Mouse (Mus musculus): Measurements from ENCODE around the gene Arl15.

The Arl15 gene

GRCm38 (mm10) chr13:114053261-114053660, 259.0 kb downstream of the Arl15 start:
- no peak for DNase-seq (ENCODE audit: low read depth, low spot score)

DNA sequence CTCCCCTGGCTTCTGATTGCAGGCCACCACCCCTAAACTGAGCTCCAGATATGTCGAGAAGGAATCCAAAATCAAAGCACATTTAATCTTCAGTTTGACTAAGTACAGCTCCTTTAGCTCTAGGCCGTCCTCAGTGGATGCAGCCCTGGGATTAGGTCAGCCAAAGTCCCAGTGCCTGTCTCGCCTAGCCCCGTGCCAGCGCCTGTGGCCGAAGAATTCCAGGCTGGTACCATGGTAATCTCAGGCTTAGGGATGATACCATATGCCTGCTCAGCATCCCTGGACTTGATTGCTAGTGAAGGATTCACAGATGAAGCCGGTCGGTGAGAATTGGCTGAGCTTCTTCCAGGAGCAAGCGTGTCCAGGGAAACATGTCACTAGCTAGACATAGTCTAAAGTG, 261.4 kb downstream of the Arl15 start:
- no peak for DNase-seq (ENCODE audit: low read depth, low spot score)

DNA sequence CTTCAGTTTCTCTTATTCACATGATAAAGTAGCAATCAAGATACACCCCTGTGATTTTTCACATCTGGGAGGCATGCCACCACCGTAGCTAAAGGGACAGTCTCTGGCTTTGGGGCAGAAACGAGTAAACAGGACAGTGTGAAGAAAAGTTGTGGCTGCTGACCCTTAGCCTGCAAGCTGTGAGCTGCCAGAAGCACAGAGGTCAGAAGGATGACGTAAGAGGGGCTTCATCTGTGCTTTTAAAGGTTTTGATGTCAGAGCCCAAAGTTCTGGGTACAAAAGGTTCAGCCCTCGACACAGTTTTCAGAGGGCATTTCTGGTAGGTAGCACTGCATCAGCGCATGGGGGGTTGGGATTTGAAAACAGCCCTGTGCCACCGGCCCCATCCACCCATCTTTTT, 266.0 kb downstream of the Arl15 start:
- no peak for DNase-seq (ENCODE audit: low read depth, low spot score)

GRCm38 (mm10) chr13:114061234-114061633, 266.9 kb downstream of the Arl15 start:
- no peak for DNase-seq (ENCODE audit: low read depth, low spot score)

- DNase-seq (ENCODE audit: low read depth, low spot score): peak; percentile 38
Observed at GRCm38 (mm10) chr13:114064069-114064468, 269.8 kb downstream of the Arl15 start.

GRCm38 (mm10) chr13:114065012-114065411, 270.7 kb downstream of the Arl15 start:
- no peak for DNase-seq (ENCODE audit: low read depth, low spot score)

GRCm38 (mm10) chr13:114068421-114068820, 274.1 kb downstream of the Arl15 start:
- no peak for DNase-seq (ENCODE audit: low read depth, low spot score)

DNA sequence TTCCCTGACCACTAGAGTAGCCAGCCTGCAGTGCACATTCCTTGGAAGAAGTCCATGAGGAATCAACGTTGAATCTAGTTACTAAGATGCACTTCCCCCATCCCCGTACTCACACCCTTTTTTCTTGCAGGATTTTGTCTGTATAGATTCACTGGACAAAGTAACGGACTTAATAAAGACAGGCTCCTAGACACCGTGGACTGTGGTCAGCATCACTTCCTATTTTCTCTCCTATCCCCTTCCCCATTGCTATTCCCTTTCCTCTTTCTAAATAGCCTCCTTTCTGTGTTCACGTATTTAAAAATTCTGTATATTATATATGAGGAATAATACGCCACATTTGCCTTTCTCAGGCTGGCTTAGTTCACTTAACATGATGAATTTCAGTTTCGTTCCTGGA, 277.1 kb downstream of the Arl15 start:
- DNase-seq (ENCODE audit: low read depth, low spot score): no peak

GRCm38 (mm10) chr13:114074471-114074870, 280.2 kb downstream of the Arl15 start:
- no peak for DNase-seq (ENCODE audit: low read depth, low spot score)

DNA sequence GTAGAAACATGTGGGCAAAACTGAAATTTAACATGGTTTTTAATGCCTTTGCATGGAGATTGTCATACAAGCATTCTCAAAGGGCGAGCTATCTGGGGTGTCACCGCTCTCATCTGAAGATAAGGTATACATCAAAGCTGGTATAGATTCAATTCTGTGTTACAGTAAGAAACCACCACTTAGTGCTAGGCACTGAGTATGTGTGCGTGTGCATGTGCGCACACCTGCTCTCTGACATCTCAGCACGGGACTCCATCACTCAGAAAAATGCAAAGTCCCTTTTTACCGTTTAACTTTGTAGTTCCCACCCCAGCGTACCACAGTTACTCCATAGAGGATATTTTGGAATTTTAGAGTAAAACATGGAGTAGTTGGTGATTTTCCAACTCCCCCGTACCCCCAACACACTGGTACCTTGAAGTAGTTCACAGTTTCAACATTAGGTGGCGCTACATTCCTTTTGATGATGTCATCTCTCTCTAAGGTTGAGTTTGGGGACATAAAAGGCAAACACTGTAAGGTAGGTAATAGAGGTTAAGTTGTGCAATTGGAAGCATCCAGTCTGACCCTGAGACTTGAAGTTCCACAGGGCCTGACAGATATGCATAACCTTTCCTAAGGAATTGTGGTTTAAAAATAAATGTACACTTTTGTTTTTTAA, 281.5 kb downstream of the Arl15 start:
- DNase-seq (ENCODE audit: low read depth, low spot score): no peak

DNA sequence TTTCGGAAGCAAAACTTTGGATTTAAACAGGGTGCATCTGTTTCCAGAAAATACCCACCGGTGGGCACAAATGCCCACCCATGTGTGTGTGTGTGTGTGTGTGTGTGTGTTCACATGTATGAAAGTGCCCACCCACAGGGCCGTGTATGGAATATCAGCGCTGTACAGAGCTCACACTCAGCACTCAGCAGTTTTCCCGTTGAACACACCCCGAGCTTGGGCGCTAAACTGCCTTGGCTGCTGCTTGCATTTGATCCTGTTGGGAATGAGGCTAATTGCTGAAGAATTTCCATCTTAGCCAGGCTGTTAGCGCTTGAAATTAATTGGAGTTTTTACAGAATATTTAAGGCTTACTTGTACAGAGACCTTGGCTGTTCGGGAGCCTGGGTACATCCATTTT, 282.9 kb downstream of the Arl15 start:
- DNase-seq (ENCODE audit: low read depth, low spot score): no peak

DNA sequence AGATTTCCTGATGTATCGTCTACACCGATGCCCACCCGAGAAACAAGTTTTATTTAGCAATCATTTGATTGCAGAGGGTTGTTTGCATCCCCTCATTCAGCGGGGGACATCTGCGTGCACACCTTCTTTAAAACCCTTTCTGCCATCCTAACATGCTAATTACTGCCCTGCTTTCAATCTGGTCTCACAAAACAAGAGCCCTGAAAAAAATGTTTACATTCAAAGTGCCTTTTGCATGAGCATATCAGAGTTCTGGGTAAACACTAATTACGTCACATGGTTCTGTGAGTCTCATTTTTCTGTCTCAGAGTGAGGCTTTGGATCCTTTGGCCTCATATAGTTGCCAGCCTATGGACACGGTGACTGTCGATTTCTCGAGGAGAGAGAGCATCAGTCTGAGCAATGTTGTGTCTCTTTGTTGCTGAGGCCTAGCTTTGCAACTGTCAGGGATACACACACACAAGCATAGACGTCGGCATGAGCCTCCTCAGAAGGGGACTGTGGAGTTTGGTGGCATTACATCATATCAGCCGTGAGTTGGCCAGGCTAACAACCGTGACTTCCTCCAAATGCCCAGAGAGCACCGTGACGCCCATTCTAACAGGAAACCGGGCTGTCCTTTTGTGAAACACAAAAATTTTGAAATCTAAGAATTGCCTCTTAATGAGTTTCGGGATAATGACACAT, 283.4 kb downstream of the Arl15 start:
- no peak for DNase-seq (ENCODE audit: low read depth, low spot score)

DNA sequence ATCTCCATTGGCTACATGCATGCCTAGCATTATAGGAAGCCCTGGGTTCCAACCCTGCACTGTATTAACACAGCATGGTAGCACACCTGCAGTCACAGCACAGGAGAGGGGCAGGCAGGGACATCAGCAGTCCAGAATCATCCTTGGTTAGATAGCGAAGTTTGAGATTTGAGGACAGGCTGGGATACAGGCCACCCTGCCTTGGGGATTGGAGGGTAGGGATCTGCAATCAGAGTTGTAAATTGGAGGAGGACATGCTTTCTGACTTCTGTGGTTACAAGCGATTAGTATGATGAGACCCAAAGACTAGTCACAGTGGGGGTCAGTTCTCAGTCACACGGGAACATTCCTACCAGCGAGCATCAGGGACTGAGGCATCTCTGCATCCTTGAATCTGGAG, 284.5 kb downstream of the Arl15 start:
- DNase-seq (ENCODE audit: low read depth, low spot score): no peak

DNA sequence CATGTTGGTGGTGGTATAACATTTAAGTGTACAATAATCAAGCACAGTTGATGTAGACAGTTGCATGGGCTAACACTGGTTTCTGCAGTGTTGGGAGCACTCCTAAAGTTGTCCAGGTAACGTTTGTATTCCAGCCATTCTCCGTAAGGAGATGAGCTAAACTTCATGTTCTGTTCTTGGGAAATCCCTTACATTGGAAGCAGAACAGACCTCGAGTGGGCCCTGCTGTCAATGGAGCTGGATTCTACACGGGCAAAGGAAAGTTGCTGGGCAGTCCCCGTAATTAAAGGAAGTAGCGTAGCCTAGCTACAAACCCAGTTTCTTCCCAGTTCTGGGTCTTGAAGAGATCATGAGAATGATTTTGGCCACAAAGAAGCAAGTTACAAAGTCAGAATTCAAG, 285.4 kb downstream of the Arl15 start:
- no peak for DNase-seq (ENCODE audit: low read depth, low spot score)

GRCm38 (mm10) chr13:114080491-114080890, 286.2 kb downstream of the Arl15 start:
- no peak for DNase-seq (ENCODE audit: low read depth, low spot score)

GRCm38 (mm10) chr13:114083570-114084138, 289.3 kb downstream of the Arl15 start:
- no peak for DNase-seq (ENCODE audit: low read depth, low spot score)

DNA sequence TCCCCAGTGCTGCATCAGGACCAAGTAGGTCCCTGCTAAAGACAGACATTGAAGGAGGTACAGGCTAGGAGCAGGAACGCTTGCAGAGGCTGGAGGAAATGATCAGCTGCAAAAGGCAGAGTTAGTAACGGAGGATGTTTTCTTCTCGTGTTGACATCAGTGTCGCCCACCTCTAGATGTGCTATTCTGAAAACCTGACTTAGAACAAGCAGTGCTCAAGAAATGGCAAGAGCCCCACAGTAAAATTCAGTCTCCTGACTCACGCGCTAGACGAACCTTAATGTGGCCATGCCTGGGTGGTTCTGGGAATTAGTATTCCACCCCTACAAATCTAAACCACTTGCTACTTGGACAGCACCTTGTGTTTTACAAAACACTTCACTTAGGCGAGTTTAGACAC, 291.1 kb downstream of the Arl15 start:
- no peak for DNase-seq (ENCODE audit: low read depth, low spot score)

DNA sequence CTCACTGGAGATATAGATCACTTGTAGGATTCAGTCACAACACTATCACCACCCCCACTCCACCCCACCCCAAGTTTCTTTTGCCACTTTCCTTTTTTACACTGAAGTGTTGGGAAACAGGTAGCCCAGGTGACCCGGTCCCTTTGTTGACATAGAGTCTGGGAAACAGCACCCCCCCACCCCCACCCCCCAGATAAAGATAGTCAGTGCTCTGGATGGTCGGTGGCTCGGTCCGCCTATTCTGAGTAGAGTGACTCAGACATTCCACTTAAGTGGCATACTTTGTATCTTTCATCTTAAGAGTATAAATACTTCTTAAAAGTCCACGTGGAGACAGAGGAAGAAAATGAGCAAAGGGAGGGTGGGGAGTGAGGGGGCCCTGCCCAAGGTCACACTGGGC, 292.0 kb downstream of the Arl15 start:
- no peak for DNase-seq (ENCODE audit: low read depth, low spot score)

DNA sequence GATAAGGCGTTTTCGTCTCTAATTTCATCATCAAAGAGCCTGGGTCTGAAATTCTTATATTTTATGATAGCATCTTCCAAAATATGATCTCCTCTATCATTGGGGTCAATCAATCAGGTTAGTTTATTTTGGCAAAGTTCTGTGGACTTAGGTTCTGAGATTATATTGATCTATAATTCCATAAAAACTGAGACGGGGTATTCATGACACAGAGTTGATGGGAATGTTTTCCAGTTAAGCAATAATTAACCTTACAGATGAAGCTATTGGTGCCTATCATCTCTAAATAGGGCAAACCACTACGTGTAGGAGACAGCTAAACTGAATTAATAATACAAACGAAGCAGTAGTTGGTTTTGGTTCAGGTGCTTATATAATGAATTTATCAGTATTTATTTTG, 292.5 kb downstream of the Arl15 start:
- DNase-seq (ENCODE audit: low read depth, low spot score): no peak

DNA sequence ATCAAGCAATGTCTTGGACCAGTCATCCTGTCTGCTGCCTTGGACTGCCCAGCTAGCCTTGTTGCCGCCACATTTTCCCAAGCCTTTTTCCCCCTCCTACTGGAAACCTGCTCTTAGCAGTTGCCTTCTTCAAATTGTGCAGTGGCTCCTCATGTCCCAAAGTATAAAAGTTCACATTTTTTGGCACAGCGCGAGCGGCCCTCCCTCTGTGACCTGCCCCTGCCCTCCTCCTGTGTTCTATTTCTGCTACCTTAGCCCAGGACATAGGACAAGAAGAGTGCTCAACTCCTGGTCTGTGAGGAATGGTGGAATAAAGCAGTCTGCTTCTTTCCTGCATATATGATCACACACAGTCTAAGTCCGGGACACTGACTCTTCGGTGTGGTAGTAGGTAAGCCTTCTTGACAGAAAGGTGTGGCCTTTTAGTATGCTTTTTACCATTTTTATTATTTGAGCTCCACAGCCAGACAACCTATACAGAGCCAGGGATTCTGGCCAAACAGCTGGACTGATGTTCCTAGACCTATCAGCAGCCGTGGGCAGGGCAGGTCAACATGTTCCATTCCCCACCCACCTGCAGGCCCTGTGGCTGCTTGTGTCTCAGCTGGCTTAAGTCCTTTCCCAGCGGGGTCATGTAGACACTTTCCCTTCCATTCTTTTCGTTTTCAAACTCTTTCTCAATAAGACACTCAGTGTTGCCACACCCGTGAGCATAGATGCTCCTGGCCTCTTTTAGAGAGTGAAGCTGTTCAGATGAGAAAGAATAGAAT, 293.6 kb downstream of the Arl15 start:
- DNase-seq (ENCODE audit: low read depth, low spot score): peak; percentile 63

- DNase-seq (ENCODE audit: low read depth, low spot score): no peak
Observed at GRCm38 (mm10) chr13:114090786-114091185, 296.5 kb downstream of the Arl15 start.

DNA sequence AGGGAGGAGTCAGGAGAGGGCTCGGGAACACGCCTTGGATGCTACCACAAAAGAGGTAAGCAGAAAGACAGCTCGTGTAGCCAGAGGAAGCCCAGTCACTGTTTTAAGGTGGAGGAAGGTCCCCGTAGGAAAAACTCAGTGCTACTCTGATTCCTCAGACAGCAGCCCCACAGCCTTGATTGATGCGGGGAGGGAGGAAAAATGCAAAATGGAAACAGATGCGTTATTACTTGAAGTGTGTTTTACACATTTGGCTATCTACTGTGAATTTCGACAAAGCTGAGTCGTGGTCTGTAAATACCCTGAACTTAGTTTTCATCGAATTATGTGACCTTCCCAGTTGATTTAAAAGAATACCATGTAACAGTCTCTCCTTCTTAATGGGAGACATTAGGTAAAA, 296.9 kb downstream of the Arl15 start:
- no peak for DNase-seq (ENCODE audit: low read depth, low spot score)

Data from skeletal muscle tissue, adult 2 months (tissue).